In genomic region chr7:25087972-25088371, GRCm38 (mm10) we compare ENCODE assay signal across 27 mouse cellular contexts. TPM values are rescaled to one million over a fixed set of nuclear protein-coding genes. Genes with fewer than 3 reads are reported as not detected.
DNase-seq lines count a peak whose midpoint lies in the region; ATAC-seq and TF ChIP-seq lines count a peak whose summit lies in the region.
"Had no signal": no experiment of that assay in that cellular context is flagged by ENCODE, and none has a peak within 500 bp of the region (broad histone marks: within the 10 kb centered on the region; RNA-seq: fewer than 3 reads in every experiment).

No protein-coding gene starts in this region.

- no peak overlapping the region for H3K4me3 ChIP-seq in midbrain, embryonic 10.5 days
- no peak overlapping the region for H3K4me3 ChIP-seq in midbrain, embryonic 16.5 days (ENCODE audit: low read depth, low read length)
- H3K4me3 ChIP-seq in ES-E14 (ENCODE audit: insufficient read depth in 1 of 2, low read depth in 1 of 2, low read length in 2 of 2, poor library complexity in 1 of 2, severe bottlenecking in 1 of 2), result no peak overlapping the region
- H3K4me3 ChIP-seq: embryonic facial prominence, embryonic 12.5 days; hindbrain, embryonic 15.5 days; limb, embryonic 10.5 days; limb, embryonic 15.5 days; liver, embryonic 13.5 days; megakaryocyte, embryonic 14.5 days; myocyte had no signal

- peaks cover 50% of the 10 kb centered on the region for H3K4me1 ChIP-seq in midbrain, embryonic 10.5 days
- H3K4me1 ChIP-seq in midbrain, embryonic 16.5 days (ENCODE audit: control insufficient read depth, insufficient read depth, low read length), result no peaks in the 10 kb centered on the region
- H3K4me1 ChIP-seq in ES-E14 (ENCODE audit: control insufficient read depth in 2 of 2, insufficient read depth in 2 of 2, low read length in 2 of 2, poor library complexity in 1 of 2), result peaks cover 3 to 23% of the 10 kb centered on the region in 2 experiments; a peak in 3 of 4 replicates

- DNase-seq in embryo, embryonic 10.5 days (ENCODE audit: low spot score), result peak; percentile 38
- no peak for DNase-seq in embryo, embryonic 9.5 days (ENCODE audit: extremely low spot score)
- no peak for DNase-seq in midbrain, embryonic 10.5 days (ENCODE audit: low spot score)
- no peak for DNase-seq in ES-E14 (ENCODE audit: low read depth, low spot score)
- DNase-seq in induced T-regulatory cell, adult 2 months (ENCODE audit: low read depth), result peak; percentile 87
- DNase-seq in cerebellum, adult 8-10 months, result no peak
- DNase-seq in natural killer cell, adult 2 months (ENCODE audit: low spot score in 2 of 2), result no peak
- DNase-seq: gastrocnemius, postnatal 25 days; heart, adult 18-20 months; heart, postnatal 36 days; kidney, adult 8-10 months; kidney, postnatal 4 days; liver, embryonic 13.5 days; lung, adult 18-20 months; lung, postnatal 4 days; thymus, postnatal 14 days had no signal

- peak overlapping the region; percentile 79 for H3K27ac ChIP-seq in midbrain, embryonic 10.5 days (replicated peaks)
- H3K27ac ChIP-seq in midbrain, embryonic 16.5 days (ENCODE audit: low read length), result no peak overlapping the region
- no peak overlapping the region for H3K27ac ChIP-seq in ES-E14 (ENCODE audit: insufficient read depth, low read depth, low read length, poor library complexity, severe bottlenecking)
- H3K27ac ChIP-seq: hindbrain, embryonic 15.5 days; kidney, postnatal 0 days; limb, embryonic 15.5 days; liver, embryonic 13.5 days had no signal

- in situ Hi-C loops in ES-E14 (cut with MboI; ENCODE audit: low sequenced_read_pairs in 2 of 2, unreplicated experiment in 2 of 2), result no loop called here

- H3K27me3 ChIP-seq in midbrain, embryonic 10.5 days (ENCODE audit: low read depth, poor library complexity, severe bottlenecking), result peaks cover 5% of the 10 kb centered on the region
- no peaks in the 10 kb centered on the region for H3K27me3 ChIP-seq in midbrain, embryonic 16.5 days (ENCODE audit: control insufficient read depth, insufficient read depth, low read depth, low read length)
- H3K27me3 ChIP-seq: embryonic facial prominence, embryonic 12.5 days; hindbrain, embryonic 15.5 days; limb, embryonic 15.5 days; megakaryocyte, embryonic 14.5 days had no signal

- 50% methylated on average over 5 of the region's 5 CpGs for WGBS in midbrain, embryonic 10.5 days
- 60% methylated on average over 5 of the region's 5 CpGs for WGBS in midbrain, embryonic 16.5 days

- H3K4me2 ChIP-seq in midbrain, embryonic 16.5 days (ENCODE audit: low read length), result no peak overlapping the region
- H3K4me2 ChIP-seq: heart, embryonic 11.5 days; hindbrain, embryonic 15.5 days; limb, embryonic 15.5 days had no signal

- no peaks in the 10 kb centered on the region for H3K9me3 ChIP-seq in midbrain, embryonic 10.5 days (replicated peaks)
- H3K9me3 ChIP-seq in midbrain, embryonic 16.5 days (replicated peaks; ENCODE audit: control insufficient read depth, low read length, poor library complexity, severe bottlenecking), result no peaks in the 10 kb centered on the region
- no peaks in the 10 kb centered on the region for H3K9me3 ChIP-seq in ES-E14 (ENCODE audit: control insufficient read depth, insufficient read depth, low read depth, low read length)
- H3K9me3 ChIP-seq: embryonic facial prominence, embryonic 12.5 days; hindbrain, embryonic 15.5 days; limb, embryonic 10.5 days; limb, embryonic 15.5 days; liver, embryonic 13.5 days; megakaryocyte, embryonic 14.5 days had no signal

- no peak for ATAC-seq in midbrain, embryonic 16.5 days
- ATAC-seq: intestine, embryonic 16.5 days; lung, postnatal 0 days had no signal

- peaks cover 45% of the 10 kb centered on the region for H3K36me3 ChIP-seq in midbrain, embryonic 10.5 days
- H3K36me3 ChIP-seq in midbrain, embryonic 16.5 days (ENCODE audit: control insufficient read depth, insufficient read depth, low read length), result peaks cover 15% of the 10 kb centered on the region
- H3K36me3 ChIP-seq in ES-E14 (ENCODE audit: control insufficient read depth, insufficient read depth, low read length, poor library complexity, severe bottlenecking), result peaks cover 2% of the 10 kb centered on the region

- no peak overlapping the region for H3K9ac ChIP-seq in midbrain, embryonic 16.5 days (ENCODE audit: low read depth, low read length)
- H3K9ac ChIP-seq in ES-E14 (ENCODE audit: insufficient read depth, low read depth, low read length, poor library complexity, severe bottlenecking), result no peak overlapping the region
- H3K9ac ChIP-seq: hindbrain, embryonic 15.5 days; limb, embryonic 15.5 days had no signal

TF ChIP-seq in ES-E14, 5 proteins besides CTCF, POLR2A, EP300 and RAD21:
- TF ChIP-seq MAFK (IDR thresholded peaks at IDR 0.05; ENCODE audit: insufficient read depth, low read depth, low read length) (no peak), CHD2 (IDR thresholded peaks at IDR 0.05; ENCODE audit: low read depth, low read length) (no peak), HCFC1 (IDR thresholded peaks at IDR 0.05; ENCODE audit: borderline replicate concordance, insufficient read depth, low read length) (no peak), ZC3H11A (IDR thresholded peaks at IDR 0.05; ENCODE audit: borderline replicate concordance, low read depth, low read length) (no peak), ZNF384 (IDR thresholded peaks at IDR 0.05; ENCODE audit: low read depth, low read length) (peak; percentile 75; the same call in 1 of the 2 replicates)

RNA-seq across cellular contexts. Expression of gene Zfp574, which starts 15.6 kb away (rescaled TPM):
- 44.4 and 45.3 TPM in 2 replicates for polyA plus RNA-seq in midbrain, embryonic 10.5 days (2016; fragmentation: Nextera tagmentation; extraction: Ambion mirVana)
- polyA plus RNA-seq in midbrain, embryonic 16.5 days (2015; fragmentation: Nextera tagmentation; extraction: Ambion mirVana), result 33.7 and 34.2 TPM in 2 replicates
- total RNA-seq in ES-E14 (2012; rRNA removed), result 15.1 and 18.9 TPM in 2 replicates

RNA-seq across cellular contexts. Expression of gene Grik5, which starts 15.8 kb away (rescaled TPM):
- polyA plus RNA-seq in midbrain, embryonic 10.5 days (2016; fragmentation: Nextera tagmentation; extraction: Ambion mirVana), result 5.4 and 7.5 TPM in 2 replicates
- polyA plus RNA-seq in midbrain, embryonic 16.5 days (2015; fragmentation: Nextera tagmentation; extraction: Ambion mirVana), result 14.2 and 15.5 TPM in 2 replicates
- total RNA-seq in ES-E14 (2012; rRNA removed), result 10.0 and 10.7 TPM in 2 replicates

Comparison
In these comparisons a context has a peak if more than half of its experiments do, and no peak if none do; other contexts are left out.
1. DNase-seq: peak in embryo, embryonic 10.5 days (single experiment) and induced T-regulatory cell, adult 2 months (single experiment); none in embryo, embryonic 9.5 days (single experiment), midbrain, embryonic 10.5 days (single experiment), ES-E14 (single experiment), cerebellum, adult 8-10 months (single experiment) and natural killer cell, adult 2 months (0 of 2).